Mouse (Mus musculus): ENCODE data around the gene Synpr. TPM values are rescaled to one million over a fixed set of nuclear protein-coding genes. Genes with fewer than 3 reads are reported as not detected.

Synpr gene
- total and polyA plus RNA-seq, 2 experiments from 2014 or later, result 62.9 to 68.1 TPM

DNA sequence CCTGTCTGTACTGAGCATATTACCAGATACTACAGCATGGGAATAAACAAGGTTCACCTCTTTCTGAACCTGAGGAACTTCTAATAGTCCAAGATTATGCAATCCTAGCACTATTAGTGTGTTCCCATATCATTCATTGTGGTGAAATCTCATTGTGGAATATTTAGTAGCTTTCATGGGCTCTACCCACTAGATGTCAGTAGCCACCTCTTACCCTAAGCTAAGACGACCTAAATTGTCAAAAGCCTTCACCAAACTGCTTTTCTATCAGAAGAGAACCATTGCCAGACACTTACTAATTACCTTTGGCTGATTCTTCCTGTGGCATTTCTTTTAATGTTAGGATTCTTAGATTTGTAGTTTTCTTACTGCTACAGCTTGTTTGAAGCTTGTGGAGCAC is 174.8 kb downstream of the Synpr start:
- H3K4me3 ChIP-seq (ENCODE audit: low read depth, low read length), result no peak overlapping the region
- 8% methylated on average over 1 of the region's 1 CpGs for WGBS
- ATAC-seq (ENCODE audit: low FRiP score) (no peak), DNase-seq (ENCODE audit: low spot score) (peak; percentile 61)
- no peak overlapping the region for H3K27ac ChIP-seq (ENCODE audit: low read depth, low read length)
- H3K27me3 ChIP-seq (ENCODE audit: insufficient read depth, low read length), result no peaks in the 10 kb centered on the region
- TF ChIP-seq CTCF (IDR thresholded peaks at IDR 0.05), result peak; percentile 78
- no peaks in the 10 kb centered on the region for H3K36me3 ChIP-seq (ENCODE audit: insufficient read depth, low read length)
- H3K9me3 ChIP-seq (ENCODE audit: low read length), result no peaks in the 10 kb centered on the region
- peaks cover 3% of the 10 kb centered on the region; the same call in 1 of the 2 replicates for H3K4me1 ChIP-seq (ENCODE audit: insufficient read depth, low read length)
- no peak overlapping the region for H3K4me2 ChIP-seq (ENCODE audit: low read depth, low read length, poor library complexity, severe bottlenecking)
- no peak overlapping the region for H3K9ac ChIP-seq (replicated peaks; ENCODE audit: low read length, poor library complexity, severe bottlenecking)

- Histone ChIP-seq H3K9me3 (ENCODE audit: low read length) (no peaks in the 10 kb centered on the region), H3K4me3 (ENCODE audit: low read depth, low read length) (no peak overlapping the region), H3K4me2 (ENCODE audit: low read depth, low read length, poor library complexity, severe bottlenecking) (no peak overlapping the region), H3K27ac (ENCODE audit: low read depth, low read length) (no peak overlapping the region), H3K9ac (replicated peaks; ENCODE audit: low read length, poor library complexity, severe bottlenecking) (no peak overlapping the region), H3K4me1 (ENCODE audit: insufficient read depth, low read length) (no peaks in the 10 kb centered on the region), H3K36me3 (ENCODE audit: insufficient read depth, low read length) (no peaks in the 10 kb centered on the region), H3K27me3 (ENCODE audit: insufficient read depth, low read length) (no peaks in the 10 kb centered on the region)
- TF ChIP-seq CTCF (IDR thresholded peaks at IDR 0.05), result no peak
- no peak for DNase-seq (ENCODE audit: low spot score)
- no peak for ATAC-seq (ENCODE audit: low FRiP score)
- 80% methylated on average over 2 of the region's 2 CpGs for WGBS
These were observed 184.6 kb downstream of the Synpr start for GRCm38 (mm10) chr14:13469211-13469610.

DNA sequence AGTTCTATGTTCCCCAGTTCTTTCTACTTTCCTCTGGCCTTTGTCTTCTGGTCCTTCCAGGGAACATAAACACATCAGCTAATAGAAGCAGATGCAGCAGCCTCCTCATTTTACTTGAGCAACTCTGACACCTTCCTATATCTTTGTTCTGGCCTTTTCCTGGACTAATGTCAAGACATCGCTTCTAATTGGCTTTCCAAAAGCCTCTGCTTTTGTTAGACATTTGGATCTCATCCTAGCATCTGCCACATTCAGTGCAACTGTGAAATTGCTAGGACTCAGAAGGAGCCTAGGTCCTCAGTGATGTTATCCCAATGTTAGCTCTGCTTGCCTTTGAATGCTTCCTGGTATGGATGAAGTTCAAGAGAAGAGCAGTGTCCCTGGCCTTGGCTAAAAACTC is 193.2 kb downstream of the Synpr start:
- DNase-seq (ENCODE audit: low spot score) (peak; percentile 10), ATAC-seq (ENCODE audit: low FRiP score) (no peak)
- Histone ChIP-seq H3K4me3 (ENCODE audit: low read depth, low read length) (no peak overlapping the region), H3K9ac (replicated peaks; ENCODE audit: low read length, poor library complexity, severe bottlenecking) (no peak overlapping the region), H3K4me1 (ENCODE audit: insufficient read depth, low read length) (no peaks in the 10 kb centered on the region), H3K9me3 (ENCODE audit: low read length) (no peaks in the 10 kb centered on the region), H3K27me3 (ENCODE audit: insufficient read depth, low read length) (no peaks in the 10 kb centered on the region), H3K36me3 (ENCODE audit: insufficient read depth, low read length) (no peaks in the 10 kb centered on the region), H3K4me2 (ENCODE audit: low read depth, low read length, poor library complexity, severe bottlenecking) (no peak overlapping the region), H3K27ac (ENCODE audit: low read depth, low read length) (no peak overlapping the region)
- WGBS, result 64% methylated on average over 1 of the region's 1 CpGs
- no peak for TF ChIP-seq CTCF (IDR thresholded peaks at IDR 0.05)

DNA sequence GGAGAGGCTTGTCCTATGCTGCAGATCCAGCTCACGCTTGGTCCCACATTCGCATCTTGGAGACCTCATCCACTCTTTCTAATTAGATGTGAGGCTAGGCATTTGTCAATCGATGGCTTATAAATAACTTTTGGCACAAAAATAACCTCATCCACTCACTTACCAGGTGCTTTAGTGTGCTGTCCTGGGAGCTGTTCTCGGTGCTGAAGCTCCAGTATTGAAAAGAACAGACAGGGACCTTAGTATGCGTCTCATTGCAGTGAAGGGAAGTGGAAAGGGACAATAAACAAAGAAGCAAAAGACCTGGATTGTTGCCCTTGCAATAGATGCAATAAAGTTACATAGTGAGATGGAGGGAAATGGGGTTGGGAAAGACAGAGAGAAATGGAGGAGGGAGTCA is 220.8 kb downstream of the Synpr start:
- no peak for TF ChIP-seq CTCF (IDR thresholded peaks at IDR 0.05)
- no peak overlapping the region for H3K27ac ChIP-seq (ENCODE audit: low read depth, low read length)
- 66% methylated on average over 5 of the region's 5 CpGs for WGBS
- no peak overlapping the region for H3K9ac ChIP-seq (replicated peaks; ENCODE audit: low read length, poor library complexity, severe bottlenecking)
- no peaks in the 10 kb centered on the region for H3K4me1 ChIP-seq (ENCODE audit: insufficient read depth, low read length)
- ATAC-seq (ENCODE audit: low FRiP score) (no peak), DNase-seq (ENCODE audit: low spot score) (no peak)
- no peak overlapping the region for H3K4me2 ChIP-seq (ENCODE audit: low read depth, low read length, poor library complexity, severe bottlenecking)
- no peaks in the 10 kb centered on the region for H3K9me3 ChIP-seq (ENCODE audit: low read length)
- no peaks in the 10 kb centered on the region for H3K36me3 ChIP-seq (ENCODE audit: insufficient read depth, low read length)
- no peaks in the 10 kb centered on the region for H3K27me3 ChIP-seq (ENCODE audit: insufficient read depth, low read length)
- no peak overlapping the region for H3K4me3 ChIP-seq (ENCODE audit: low read depth, low read length)

DNA sequence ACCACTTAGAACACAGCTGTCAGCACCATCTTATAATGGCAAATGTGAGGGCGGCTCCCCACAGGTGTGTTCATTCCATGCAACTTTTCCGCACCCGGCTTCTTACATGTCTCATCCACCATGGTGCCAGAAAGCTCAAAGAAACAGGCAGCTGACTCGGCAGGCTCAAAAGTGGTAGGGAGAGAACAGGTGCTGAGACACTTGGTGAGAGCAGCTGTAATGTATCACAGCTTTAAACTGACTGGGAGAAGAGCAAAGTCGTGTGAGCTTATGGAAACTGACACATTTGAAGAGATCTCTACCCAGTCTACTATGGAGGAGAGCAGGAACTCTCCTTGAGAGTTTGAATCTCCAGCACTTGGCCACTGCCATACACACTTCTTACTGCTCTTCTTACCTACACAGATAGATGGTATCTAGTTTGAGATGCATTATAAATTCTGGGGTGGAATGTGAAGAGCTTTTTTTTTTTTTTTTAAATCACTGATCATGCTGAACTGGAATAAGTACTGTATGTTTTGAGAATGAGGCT is 234.1 kb downstream of the Synpr start:
- no peak for ATAC-seq (ENCODE audit: low FRiP score)
- Histone ChIP-seq H3K4me3 (ENCODE audit: low read depth, low read length) (no peak overlapping the region), H3K27ac (ENCODE audit: low read depth, low read length) (0 out of 2 replicates have a peak overlapping the region, but pooled peaks have one; percentile 34), H3K4me1 (ENCODE audit: insufficient read depth, low read length) (no peaks in the 10 kb centered on the region), H3K36me3 (ENCODE audit: insufficient read depth, low read length) (no peaks in the 10 kb centered on the region), H3K27me3 (ENCODE audit: insufficient read depth, low read length) (no peaks in the 10 kb centered on the region), H3K9ac (replicated peaks; ENCODE audit: low read length, poor library complexity, severe bottlenecking) (no peak overlapping the region), H3K9me3 (ENCODE audit: low read length) (no peaks in the 10 kb centered on the region), H3K4me2 (ENCODE audit: low read depth, low read length, poor library complexity, severe bottlenecking) (no peak overlapping the region)
- no peak for TF ChIP-seq CTCF (IDR thresholded peaks at IDR 0.05)
- WGBS, result 85% methylated on average over 5 of the region's 5 CpGs
- DNase-seq (ENCODE audit: low spot score), result no peak

- no peak overlapping the region for H3K9ac ChIP-seq (replicated peaks; ENCODE audit: low read length, poor library complexity, severe bottlenecking)
- DNase-seq (ENCODE audit: low spot score) (no peak), ATAC-seq (ENCODE audit: low FRiP score) (no peak; the same call in 1 of the 2 replicates)
- H3K27ac ChIP-seq (ENCODE audit: low read depth, low read length), result peak overlapping the region; percentile 34
- no peak overlapping the region for H3K4me2 ChIP-seq (ENCODE audit: low read depth, low read length, poor library complexity, severe bottlenecking)
- H3K27me3 ChIP-seq (ENCODE audit: insufficient read depth, low read length), result no peaks in the 10 kb centered on the region
- H3K9me3 ChIP-seq (ENCODE audit: low read length), result no peaks in the 10 kb centered on the region
- TF ChIP-seq CTCF (IDR thresholded peaks at IDR 0.05), result no peak
- 25% methylated on average over 7 of the region's 7 CpGs for WGBS
- H3K4me3 ChIP-seq (ENCODE audit: low read depth, low read length), result no peak overlapping the region
- no peaks in the 10 kb centered on the region for H3K4me1 ChIP-seq (ENCODE audit: insufficient read depth, low read length)
- no peaks in the 10 kb centered on the region for H3K36me3 ChIP-seq (ENCODE audit: insufficient read depth, low read length)
These were observed 234.8 kb downstream of the Synpr start for GRCm38 (mm10) chr14:13519239-13520011.

Data from midbrain, postnatal 0 days (tissue).